Mouse (Mus musculus): Measurements from ENCODE around the gene Myh10.

Gene Myh10

GRCm38 (mm10) chr11:68745374-68746200, 54.2 kb downstream of the Myh10 start:
- no peak for DNase-seq (ENCODE audit: low read depth, low spot score)

- DNase-seq (ENCODE audit: low read depth, low spot score) = no peak
Measured at GRCm38 (mm10) chr11:68748121-68748520, 56.8 kb downstream of the Myh10 start.

- DNase-seq (ENCODE audit: low read depth, low spot score) = no peak
Measured at GRCm38 (mm10) chr11:68750206-68750605, 58.8 kb downstream of the Myh10 start.

- peak; percentile 12 for DNase-seq (ENCODE audit: low read depth, low spot score)
Measured at GRCm38 (mm10) chr11:68750938-68751337, 59.6 kb downstream of the Myh10 start.

DNA sequence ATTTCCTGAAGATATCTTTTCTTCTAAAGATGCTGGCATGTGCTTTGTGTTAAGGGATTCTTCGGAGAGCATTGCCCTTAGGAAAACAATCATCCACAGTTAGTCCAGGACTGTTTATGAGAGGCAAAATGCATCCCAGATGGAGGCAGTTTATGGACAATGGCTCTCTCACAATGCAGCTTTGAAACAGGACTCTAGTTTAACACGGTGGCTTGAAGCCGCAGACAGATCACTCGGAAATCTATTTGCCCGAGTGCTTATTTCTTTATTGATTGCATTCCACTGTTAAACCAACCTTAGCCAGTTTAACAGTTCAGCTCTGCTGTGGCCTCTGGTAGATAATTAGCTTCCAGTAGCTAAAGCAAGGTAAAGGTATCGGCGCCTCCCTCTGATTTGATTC, 62.9 kb downstream of the Myh10 start:
- DNase-seq (ENCODE audit: low read depth, low spot score) = no peak

- DNase-seq (ENCODE audit: low read depth, low spot score) = no peak
Measured at GRCm38 (mm10) chr11:68756456-68757348, 65.3 kb downstream of the Myh10 start.

DNA sequence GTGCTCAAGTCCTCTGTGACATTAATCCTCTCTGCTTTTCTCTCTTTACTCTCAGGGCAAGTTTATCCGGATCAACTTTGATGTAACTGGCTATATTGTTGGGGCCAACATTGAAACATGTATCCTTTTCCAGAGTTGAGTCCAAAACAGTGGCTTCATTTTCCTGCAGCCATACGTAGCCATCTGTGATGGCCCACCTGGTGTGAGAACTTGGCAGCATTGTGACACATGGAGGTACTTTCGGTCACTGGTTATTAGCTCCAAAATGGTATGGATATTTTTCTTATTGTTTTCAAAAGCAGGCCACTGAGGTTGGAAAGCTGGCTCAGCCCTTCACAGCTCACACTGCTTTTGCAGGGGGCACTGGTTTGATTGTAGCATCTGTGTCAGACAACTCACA, 68.3 kb downstream of the Myh10 start:
- no peak for DNase-seq (ENCODE audit: low read depth, low spot score)

GRCm38 (mm10) chr11:68761155-68761554, 69.8 kb downstream of the Myh10 start:
- DNase-seq (ENCODE audit: low read depth, low spot score) = no peak

DNA sequence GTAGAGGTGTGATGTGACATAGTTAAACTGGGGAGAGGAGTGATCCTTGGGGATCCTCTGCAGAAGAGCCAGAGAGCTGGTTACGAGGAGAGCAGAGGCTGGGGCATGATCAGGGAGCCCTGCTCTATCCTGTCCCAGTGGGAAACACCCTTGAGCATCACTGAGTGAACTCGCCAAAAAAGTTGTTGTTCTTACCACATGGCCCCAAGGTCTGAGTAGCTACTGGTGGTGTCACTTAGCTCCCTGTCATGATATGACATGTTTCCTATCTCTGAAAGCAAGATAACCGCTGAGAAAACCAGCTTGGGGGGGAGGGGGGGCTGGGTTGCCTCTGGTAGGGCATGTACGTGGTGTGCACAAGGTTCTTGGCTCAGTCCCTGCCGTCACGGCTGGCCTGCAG, 70.3 kb downstream of the Myh10 start:
- DNase-seq (ENCODE audit: low read depth, low spot score) = no peak

GRCm38 (mm10) chr11:68764622-68765021, 73.3 kb downstream of the Myh10 start:
- DNase-seq (ENCODE audit: low read depth, low spot score) = no peak

- no peak for DNase-seq (ENCODE audit: low read depth, low spot score)
Measured at GRCm38 (mm10) chr11:68767762-68768542, 76.6 kb downstream of the Myh10 start.

GRCm38 (mm10) chr11:68769770-68770510, 78.6 kb downstream of the Myh10 start:
- DNase-seq (ENCODE audit: low read depth, low spot score) = no peak

DNA sequence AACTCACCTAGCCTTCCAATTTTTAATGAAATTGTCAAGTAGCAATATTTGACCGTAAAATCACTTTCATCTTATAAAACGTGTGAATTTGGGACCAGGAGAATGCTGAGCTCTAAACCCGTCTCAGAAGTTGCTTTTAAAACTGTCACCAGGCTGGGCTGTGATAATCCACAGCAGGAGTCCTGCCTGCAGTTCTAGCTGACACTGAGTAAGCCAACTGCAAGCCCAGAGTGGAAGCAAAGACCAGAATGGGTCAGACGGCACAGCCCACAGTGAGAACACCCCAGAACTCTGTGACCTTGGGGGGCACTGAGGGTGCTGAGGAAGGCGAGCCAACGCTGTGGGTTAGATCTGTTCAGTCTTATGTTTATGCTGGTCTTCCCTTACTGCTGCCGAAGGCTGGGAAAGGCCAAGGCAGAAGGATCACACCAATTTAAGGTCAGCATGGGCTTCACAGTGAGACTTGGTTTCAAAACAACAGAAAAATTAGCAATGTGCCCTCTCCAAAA, 84.8 kb downstream of the Myh10 start:
- DNase-seq (ENCODE audit: low read depth, low spot score) = no peak

DNA sequence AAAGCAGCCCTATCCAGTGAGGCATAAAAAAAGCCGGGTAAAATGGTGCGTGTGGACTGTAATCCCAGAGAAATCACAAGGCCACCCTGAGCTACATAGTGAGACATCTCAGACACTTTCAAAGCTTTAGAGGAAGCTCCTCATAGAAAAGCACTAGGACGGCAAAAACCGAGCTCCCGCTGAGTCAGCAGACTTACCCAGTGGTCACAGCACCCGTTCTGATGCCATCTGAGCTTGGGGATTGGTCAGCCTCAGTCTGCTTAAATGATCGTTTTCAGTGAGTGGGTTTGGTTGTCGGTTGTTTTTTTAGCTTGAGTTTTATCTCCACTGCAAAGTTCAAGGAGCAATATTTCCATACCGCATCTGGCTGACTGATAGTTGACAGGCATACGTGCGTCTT, 86.6 kb downstream of the Myh10 start:
- no peak for DNase-seq (ENCODE audit: low read depth, low spot score)

DNA sequence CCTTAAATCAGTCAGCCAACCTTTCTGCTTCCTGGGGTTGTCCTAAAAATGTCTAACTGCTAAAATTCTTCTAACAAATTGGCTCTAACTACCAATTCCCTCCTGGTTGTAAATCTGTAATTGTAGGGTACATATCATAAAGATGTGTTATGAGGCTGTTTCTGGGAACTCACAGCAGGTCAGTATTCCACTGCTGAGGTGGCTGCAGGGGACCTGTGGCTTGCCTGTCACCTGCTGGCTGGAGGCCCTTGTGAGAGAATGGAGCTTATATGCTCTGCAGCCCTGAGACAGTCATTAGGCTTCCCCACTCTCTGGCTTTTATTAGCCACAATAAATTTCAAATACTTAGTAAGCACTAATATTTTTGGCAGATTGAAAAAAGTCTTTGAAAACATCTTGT, 87.5 kb downstream of the Myh10 start:
- DNase-seq (ENCODE audit: low read depth, low spot score) = no peak

GRCm38 (mm10) chr11:68779735-68780465, 88.5 kb downstream of the Myh10 start:
- DNase-seq (ENCODE audit: low read depth, low spot score) = no peak

DNA sequence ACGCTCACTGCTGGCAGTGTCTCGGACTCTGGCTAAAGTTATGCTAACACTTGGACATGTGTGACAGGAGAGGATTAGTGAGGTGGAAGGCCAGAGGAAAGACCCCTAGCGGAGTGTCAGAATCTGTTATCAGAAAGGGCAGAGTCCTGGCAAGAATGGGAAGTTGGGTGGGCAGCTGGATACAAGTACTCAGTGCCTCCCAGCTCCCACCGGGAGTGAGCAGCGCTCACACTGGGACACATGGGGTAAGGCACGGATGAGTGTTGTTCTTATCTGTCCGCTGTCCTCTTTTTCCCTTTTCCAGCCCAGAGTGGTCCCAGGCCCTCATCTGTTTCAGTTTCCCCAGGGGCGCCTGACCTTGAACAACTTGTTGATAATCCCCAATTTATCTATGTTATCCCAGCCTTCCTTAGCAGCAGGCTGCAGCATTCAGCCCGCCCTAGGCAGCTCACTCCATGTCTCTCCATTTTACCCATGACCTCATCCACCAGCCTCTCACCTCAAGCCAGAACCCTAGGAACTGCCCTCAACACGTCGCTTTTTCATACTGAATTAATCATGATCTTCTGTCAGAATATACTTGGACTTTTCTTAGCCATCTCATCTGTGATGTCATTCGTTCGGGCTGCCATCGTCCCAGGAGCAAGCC, 89.2 kb downstream of the Myh10 start:
- DNase-seq (ENCODE audit: low read depth, low spot score) = no peak

- DNase-seq (ENCODE audit: low read depth, low spot score) = no peak
Measured at GRCm38 (mm10) chr11:68782336-68782735, 91.0 kb downstream of the Myh10 start.

DNA sequence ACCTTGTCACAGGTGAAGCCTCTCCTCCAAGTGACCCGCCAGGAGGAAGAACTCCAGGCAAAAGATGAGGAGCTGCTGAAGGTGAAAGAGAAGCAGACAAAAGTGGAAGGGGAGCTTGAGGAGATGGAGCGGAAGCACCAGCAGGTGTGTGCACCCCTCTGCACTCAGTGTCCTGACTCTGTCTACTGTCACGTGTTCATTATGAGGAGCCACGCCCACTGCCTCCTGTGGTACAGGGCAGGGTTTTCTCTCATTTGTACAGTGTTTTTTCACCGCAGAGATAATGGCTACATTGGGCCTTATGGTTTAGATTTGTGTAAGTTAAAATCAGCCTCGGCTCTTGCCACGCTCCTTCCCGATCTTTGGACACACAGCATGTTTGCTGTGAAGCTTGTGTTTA, 94.5 kb downstream of the Myh10 start:
- DNase-seq (ENCODE audit: low read depth, low spot score) = no peak

DNA sequence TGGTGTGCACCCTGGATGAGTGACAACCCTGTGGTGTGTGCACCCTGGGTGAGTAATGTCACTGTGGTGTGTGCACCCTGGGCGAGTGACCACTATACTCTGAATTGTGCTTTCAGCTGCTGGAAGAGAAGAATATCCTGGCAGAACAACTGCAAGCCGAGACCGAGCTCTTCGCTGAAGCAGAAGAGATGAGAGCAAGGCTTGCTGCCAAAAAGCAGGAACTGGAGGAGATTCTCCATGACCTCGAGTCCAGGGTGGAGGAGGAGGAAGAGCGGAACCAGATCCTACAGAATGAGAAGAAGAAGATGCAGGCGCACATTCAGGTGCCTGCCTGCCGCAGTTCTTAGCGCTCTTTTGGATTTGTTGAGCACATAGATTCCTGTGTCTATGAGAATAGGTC, 95.9 kb downstream of the Myh10 start:
- DNase-seq (ENCODE audit: low read depth, low spot score) = no peak
